Mouse (Mus musculus) erythroblast, embryonic 14.5 days (primary cell): Measurements from ENCODE around the gene Prr29.
"Not testable (repeated sequence)": the region's sequence is repeated elsewhere in the genome, so short reads cannot be mapped to it uniquely, and the experiment has no call there.

Experiments used
- GATA1 ChIP-seq: IDR thresholded peaks from 2 replicates; pipeline ENCODE4 v1.6.1; 2012; ENCODE audit warnings: low read length, inconsistent platforms, mixed read lengths
- TAL1 ChIP-seq: IDR thresholded peaks from 3 replicates; pipeline ENCODE4 v1.6.1; 2012; ENCODE audit warnings: low read length, inconsistent platforms, mixed read lengths

GRCm38 (mm10) chr11:106339323-106339722 is 25.9 kb upstream of the Prr29 start:
- not testable (repeated sequence) for TF ChIP-seq TAL1, GATA1
